ENCODE assay signal across 38 mouse cellular contexts in the genomic region with DNA sequence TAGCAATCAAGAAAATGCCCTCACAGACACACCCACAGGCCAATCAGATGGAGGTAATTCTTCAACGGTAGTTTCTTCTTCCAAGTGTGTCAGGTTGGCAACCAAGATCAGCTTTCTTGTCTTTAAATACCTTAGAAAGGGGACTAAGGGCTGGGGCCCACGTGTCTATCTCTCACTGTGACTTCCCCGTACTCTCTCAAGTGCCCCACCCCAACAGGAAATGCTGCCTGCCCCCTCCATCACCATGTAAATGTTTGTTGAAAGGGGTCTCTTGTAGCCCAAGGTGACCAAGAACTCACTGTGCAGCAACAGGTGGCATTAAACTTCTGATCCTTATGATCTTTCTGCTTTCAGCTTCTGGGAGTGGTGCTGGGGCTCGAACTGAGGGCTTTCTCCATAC. TPM values are rescaled to one million over a fixed set of nuclear protein-coding genes. Genes with fewer than 3 reads are reported as not detected.
"Had no signal": no experiment of that assay in that cellular context is flagged by ENCODE, and none has a peak within 500 bp of the region (broad histone marks: within the 10 kb centered on the region; RNA-seq: fewer than 3 reads in every experiment).

No protein-coding gene starts in this region.

- H3K36me3 ChIP-seq: heart, embryonic 13.5 days; heart, embryonic 15.5 days; hindbrain, embryonic 13.5 days; hindbrain, embryonic 15.5 days; limb, embryonic 13.5 days; limb, embryonic 15.5 days had no signal

- DNase-seq: gastrocnemius, postnatal 14 days; gastrocnemius, postnatal 36 days; heart, adult 11 months; heart, adult 2 months; heart, postnatal 14 days; heart, postnatal 36 days; kidney, adult 11 months; kidney, adult 8-10 months; kidney, postnatal 10 days; kidney, postnatal 25 days; kidney, postnatal 4 days; left cerebral cortex, postnatal 4 days had no signal

- H3K27ac ChIP-seq: heart, adult 2 months; heart, embryonic 13.5 days; heart, embryonic 15.5 days; hindbrain, embryonic 13.5 days; hindbrain, embryonic 15.5 days; hindbrain, postnatal 0 days; layer of hippocampus, adult 2 months; left cerebral cortex, adult 2 months; limb, embryonic 13.5 days; limb, embryonic 15.5 days had no signal

- ATAC-seq: hindbrain, postnatal 0 days; intestine, embryonic 16.5 days had no signal

- H3K4me2 ChIP-seq: heart, embryonic 11.5 days; heart, embryonic 13.5 days; heart, embryonic 15.5 days; hindbrain, embryonic 13.5 days; hindbrain, embryonic 15.5 days; limb, embryonic 13.5 days; limb, embryonic 15.5 days had no signal

- H3K4me1 ChIP-seq: hindbrain, embryonic 13.5 days; hindbrain, embryonic 15.5 days; limb, embryonic 13.5 days; limb, embryonic 15.5 days had no signal

- H3K27me3 ChIP-seq: heart, embryonic 15.5 days; hindbrain, embryonic 15.5 days; limb, embryonic 13.5 days; limb, embryonic 15.5 days had no signal

- H3K9me3 ChIP-seq: heart, embryonic 13.5 days; heart, embryonic 15.5 days; hindbrain, embryonic 13.5 days; hindbrain, embryonic 15.5 days; limb, embryonic 13.5 days; limb, embryonic 15.5 days had no signal

- H3K4me3 ChIP-seq: heart, adult 2 months; heart, embryonic 13.5 days; heart, embryonic 15.5 days; hindbrain, embryonic 13.5 days; hindbrain, embryonic 15.5 days; layer of hippocampus, adult 2 months; left cerebral cortex, adult 2 months; limb, embryonic 13.5 days; limb, embryonic 15.5 days had no signal

- H3K9ac ChIP-seq: heart, embryonic 13.5 days; heart, embryonic 15.5 days; hindbrain, embryonic 13.5 days; hindbrain, embryonic 15.5 days; limb, embryonic 13.5 days; limb, embryonic 15.5 days had no signal

RNA-seq across cellular contexts. Expression of gene Gm11172, which starts 1.0 kb away (rescaled TPM):
- total RNA-seq: gastrocnemius, adult 18-20 months; gastrocnemius, adult 8-10 months; gastrocnemius, postnatal 14 days; gastrocnemius, postnatal 36 days; heart, adult 2 months; heart, postnatal 14 days; heart, postnatal 36 days; hematopoietic stem cell, adult 5-6 weeks; hindbrain, postnatal 0 days; layer of hippocampus, adult 2 months; layer of hippocampus, postnatal 10 days; layer of hippocampus, postnatal 25 days; left cerebral cortex, adult 2 months; left cerebral cortex, postnatal 10 days; left cerebral cortex, postnatal 25 days; left cerebral cortex, postnatal 4 days; liver, adult 2 months had no signal
- polyA plus RNA-seq: gonadal fat pad, adult 2 months; heart, adult 2 months; heart, embryonic 11.5 days; heart, embryonic 13.5 days; heart, embryonic 15.5 days; heart, postnatal 0 days; hindbrain, embryonic 11.5 days; hindbrain, embryonic 13.5 days; hindbrain, embryonic 15.5 days; hindbrain, postnatal 0 days; intestine, embryonic 14.5 days; intestine, embryonic 16.5 days; kidney, embryonic 14.5 days; kidney, embryonic 16.5 days; limb, embryonic 11.5 days; limb, embryonic 13.5 days; limb, embryonic 15.5 days; liver, adult 2 months had no signal

RNA-seq across cellular contexts. Expression of gene Prm1, which starts 8.1 kb away (rescaled TPM):
- total RNA-seq: gastrocnemius, adult 18-20 months; gastrocnemius, adult 8-10 months; gastrocnemius, postnatal 14 days; gastrocnemius, postnatal 36 days; heart, adult 2 months; heart, postnatal 14 days; heart, postnatal 36 days; hematopoietic stem cell, adult 5-6 weeks; hindbrain, postnatal 0 days; layer of hippocampus, adult 2 months; layer of hippocampus, postnatal 10 days; layer of hippocampus, postnatal 25 days; left cerebral cortex, adult 2 months; left cerebral cortex, postnatal 10 days; left cerebral cortex, postnatal 25 days; left cerebral cortex, postnatal 4 days; liver, adult 2 months had no signal
- polyA plus RNA-seq: heart, embryonic 11.5 days; heart, postnatal 0 days; hindbrain, embryonic 11.5 days; hindbrain, embryonic 13.5 days; intestine, embryonic 14.5 days; intestine, embryonic 16.5 days; kidney, embryonic 14.5 days; kidney, embryonic 16.5 days; limb, embryonic 11.5 days; liver, adult 2 months had no signal

RNA-seq across cellular contexts. Expression of gene Prm2, which starts 17.8 kb away (rescaled TPM):
- total RNA-seq: gastrocnemius, adult 18-20 months; gastrocnemius, adult 8-10 months; gastrocnemius, postnatal 14 days; gastrocnemius, postnatal 36 days; heart, adult 2 months; heart, postnatal 14 days; heart, postnatal 36 days; hematopoietic stem cell, adult 5-6 weeks; hindbrain, postnatal 0 days; layer of hippocampus, adult 2 months; layer of hippocampus, postnatal 10 days; layer of hippocampus, postnatal 25 days; left cerebral cortex, adult 2 months; left cerebral cortex, postnatal 10 days; left cerebral cortex, postnatal 25 days; left cerebral cortex, postnatal 4 days; liver, adult 2 months had no signal
- polyA plus RNA-seq: heart, embryonic 11.5 days; heart, embryonic 13.5 days; heart, embryonic 15.5 days; heart, postnatal 0 days; hindbrain, embryonic 11.5 days; hindbrain, embryonic 13.5 days; hindbrain, embryonic 15.5 days; hindbrain, postnatal 0 days; intestine, embryonic 14.5 days; intestine, embryonic 16.5 days; kidney, embryonic 14.5 days; kidney, embryonic 16.5 days; limb, embryonic 11.5 days; limb, embryonic 13.5 days; limb, embryonic 15.5 days; liver, adult 2 months had no signal

RNA-seq across cellular contexts. Expression of gene Rmi2, which starts 21.1 kb away (rescaled TPM):
- polyA plus RNA-seq: liver, adult 2 months had no signal

RNA-seq across cellular contexts. Expression of gene Prm3, which starts 23.0 kb away (rescaled TPM):
- total RNA-seq: gastrocnemius, adult 18-20 months; gastrocnemius, adult 8-10 months; gastrocnemius, postnatal 14 days; gastrocnemius, postnatal 36 days; heart, adult 2 months; heart, postnatal 14 days; heart, postnatal 36 days; hematopoietic stem cell, adult 5-6 weeks; hindbrain, postnatal 0 days; layer of hippocampus, adult 2 months; layer of hippocampus, postnatal 10 days; layer of hippocampus, postnatal 25 days; left cerebral cortex, adult 2 months; left cerebral cortex, postnatal 10 days; left cerebral cortex, postnatal 25 days; left cerebral cortex, postnatal 4 days; liver, adult 2 months had no signal
- polyA plus RNA-seq: heart, embryonic 11.5 days; heart, embryonic 13.5 days; heart, embryonic 15.5 days; heart, postnatal 0 days; hindbrain, embryonic 11.5 days; hindbrain, embryonic 13.5 days; hindbrain, embryonic 15.5 days; hindbrain, postnatal 0 days; intestine, embryonic 14.5 days; intestine, embryonic 16.5 days; kidney, embryonic 14.5 days; kidney, embryonic 16.5 days; limb, embryonic 11.5 days; limb, embryonic 13.5 days; limb, embryonic 15.5 days; liver, adult 2 months had no signal
